Comparison of ENCODE assay signal across 30 mouse cellular contexts in genomic region chr1:167566571-167566970, GRCm38 (mm10). TPM values are rescaled to one million over a fixed set of nuclear protein-coding genes. Genes with fewer than 3 reads are reported as not detected.
DNase-seq lines count a peak whose midpoint lies in the region; ATAC-seq and TF ChIP-seq lines count a peak whose summit lies in the region.
"Had no signal": no experiment of that assay in that cellular context is flagged by ENCODE, and none has a peak within 500 bp of the region (broad histone marks: within the 10 kb centered on the region; RNA-seq: fewer than 3 reads in every experiment).

No protein-coding gene starts in this region.

- H3K36me3 ChIP-seq in forebrain, embryonic 12.5 days (replicated peaks) = no peaks in the 10 kb centered on the region
- H3K36me3 ChIP-seq in forebrain, postnatal 0 days (ENCODE audit: insufficient read depth) = no peaks in the 10 kb centered on the region
- H3K36me3 ChIP-seq in lung, embryonic 14.5 days (ENCODE audit: insufficient read depth) = no peaks in the 10 kb centered on the region
- no peaks in the 10 kb centered on the region for H3K36me3 ChIP-seq in embryonic facial prominence, embryonic 10.5 days (replicated peaks)
- no peaks in the 10 kb centered on the region for H3K36me3 ChIP-seq in embryonic facial prominence, embryonic 15.5 days
- H3K36me3 ChIP-seq: heart, embryonic 13.5 days; limb, embryonic 12.5 days; liver, embryonic 12.5 days had no signal

- no peaks in the 10 kb centered on the region for H3K27me3 ChIP-seq in forebrain, embryonic 12.5 days
- H3K27me3 ChIP-seq in forebrain, postnatal 0 days (ENCODE audit: insufficient read depth, low read length) = no peaks in the 10 kb centered on the region
- H3K27me3 ChIP-seq in lung, embryonic 14.5 days (ENCODE audit: insufficient read depth, low read length) = no peaks in the 10 kb centered on the region
- H3K27me3 ChIP-seq in embryonic facial prominence, embryonic 10.5 days (replicated peaks; ENCODE audit: low read depth, poor library complexity, severe bottlenecking) = no peaks in the 10 kb centered on the region
- 0 out of 2 replicates have a peak, but pooled peaks cover 4% of the 10 kb centered on the region for H3K27me3 ChIP-seq in embryonic facial prominence, embryonic 15.5 days
- H3K27me3 ChIP-seq: heart, embryonic 13.5 days; liver, embryonic 12.5 days; megakaryocyte, embryonic 14.5 days had no signal

- WGBS in forebrain, embryonic 12.5 days = 83% methylated on average over 2 of the region's 2 CpGs
- 74% methylated on average over 2 of the region's 2 CpGs for WGBS in forebrain, postnatal 0 days
- WGBS in lung, embryonic 14.5 days = 63% methylated on average over 2 of the region's 2 CpGs
- WGBS in embryonic facial prominence, embryonic 10.5 days = 53% methylated on average over 2 of the region's 2 CpGs
- WGBS in embryonic facial prominence, embryonic 15.5 days = 81% methylated on average over 2 of the region's 2 CpGs

- ATAC-seq in forebrain, embryonic 12.5 days (ENCODE audit: low FRiP score) = 0 out of 2 replicates have a peak, but pooled peaks have one; percentile 17
- no peak for ATAC-seq in forebrain, postnatal 0 days
- ATAC-seq in lung, embryonic 14.5 days (ENCODE audit: insufficient read depth) = peak; percentile 28; the same call in 1 of the 2 replicates
- 0 out of 2 replicates have a peak, but pooled peaks have one; percentile 47 for ATAC-seq in embryonic facial prominence, embryonic 15.5 days (ENCODE audit: insufficient number of reproducible peaks, low FRiP score, low TSS enrichment, low read depth)
- ATAC-seq: forebrain, embryonic 14.5 days; intestine, embryonic 16.5 days; liver, embryonic 12.5 days; Patski had no signal

- no peaks in the 10 kb centered on the region for H3K9me3 ChIP-seq in forebrain, embryonic 12.5 days
- H3K9me3 ChIP-seq in forebrain, postnatal 0 days (ENCODE audit: low read length) = no peaks in the 10 kb centered on the region
- H3K9me3 ChIP-seq in lung, embryonic 14.5 days (ENCODE audit: low read depth, low read length) = no peaks in the 10 kb centered on the region
- no peaks in the 10 kb centered on the region for H3K9me3 ChIP-seq in embryonic facial prominence, embryonic 10.5 days
- H3K9me3 ChIP-seq in embryonic facial prominence, embryonic 15.5 days (replicated peaks) = no peaks in the 10 kb centered on the region
- H3K9me3 ChIP-seq: heart, embryonic 13.5 days; limb, embryonic 12.5 days; liver, embryonic 12.5 days had no signal

- no peak overlapping the region for H3K4me3 ChIP-seq in forebrain, embryonic 12.5 days (replicated peaks)
- no peak overlapping the region for H3K4me3 ChIP-seq in forebrain, postnatal 0 days (ENCODE audit: low read depth, low read length)
- no peak overlapping the region for H3K4me3 ChIP-seq in lung, embryonic 14.5 days (ENCODE audit: low read depth, low read length)
- no peak overlapping the region for H3K4me3 ChIP-seq in embryonic facial prominence, embryonic 10.5 days
- H3K4me3 ChIP-seq in embryonic facial prominence, embryonic 15.5 days (replicated peaks) = no peak overlapping the region
- H3K4me3 ChIP-seq: erythroblast, embryonic 14.5 days; heart, embryonic 13.5 days; limb, embryonic 12.5 days; liver, embryonic 12.5 days; megakaryocyte, embryonic 14.5 days had no signal

- no peak for TF ChIP-seq CTCF in forebrain, postnatal 0 days (IDR thresholded peaks at IDR 0.05; ENCODE audit: low read depth)
- no peak for TF ChIP-seq CTCF in lung, embryonic 14.5 days (IDR thresholded peaks at IDR 0.05; ENCODE audit: low read depth)

- 0 out of 2 replicates have a peak, but pooled peaks cover 14% of the 10 kb centered on the region for H3K4me1 ChIP-seq in forebrain, embryonic 12.5 days
- H3K4me1 ChIP-seq in forebrain, postnatal 0 days (ENCODE audit: insufficient read depth) = no peaks in the 10 kb centered on the region
- H3K4me1 ChIP-seq in lung, embryonic 14.5 days (ENCODE audit: insufficient read depth) = no peaks in the 10 kb centered on the region
- H3K4me1 ChIP-seq in embryonic facial prominence, embryonic 10.5 days = 0 out of 2 replicates have a peak, but pooled peaks cover 12% of the 10 kb centered on the region
- H3K4me1 ChIP-seq in embryonic facial prominence, embryonic 15.5 days = no peaks in the 10 kb centered on the region
- H3K4me1 ChIP-seq: heart, embryonic 13.5 days; limb, embryonic 12.5 days; liver, embryonic 12.5 days; megakaryocyte, embryonic 14.5 days had no signal

- no peak overlapping the region for H3K9ac ChIP-seq in forebrain, embryonic 12.5 days
- H3K9ac ChIP-seq in forebrain, postnatal 0 days = no peak overlapping the region
- H3K9ac ChIP-seq in lung, embryonic 14.5 days = no peak overlapping the region
- no peak overlapping the region for H3K9ac ChIP-seq in embryonic facial prominence, embryonic 15.5 days
- H3K9ac ChIP-seq: heart, embryonic 13.5 days; hindbrain, embryonic 14.5 days; limb, embryonic 12.5 days; liver, embryonic 12.5 days had no signal

- no peak overlapping the region for H3K4me2 ChIP-seq in forebrain, embryonic 12.5 days
- no peak overlapping the region for H3K4me2 ChIP-seq in forebrain, postnatal 0 days (ENCODE audit: low read depth)
- H3K4me2 ChIP-seq in lung, embryonic 14.5 days = no peak overlapping the region
- H3K4me2 ChIP-seq in embryonic facial prominence, embryonic 15.5 days (replicated peaks) = no peak overlapping the region
- H3K4me2 ChIP-seq: heart, embryonic 13.5 days; hindbrain, embryonic 14.5 days; limb, embryonic 12.5 days; liver, embryonic 12.5 days had no signal

- DNase-seq in forebrain, postnatal 0 days = no peak
- DNase-seq in lung, embryonic 14.5 days = no peak
- DNase-seq in lung, postnatal 4 days = no peak
- no peak for DNase-seq in embryonic facial prominence, embryonic 10.5 days (ENCODE audit: low spot score)
- DNase-seq in Muller cell, postnatal 12 days (ENCODE audit: inconsistent ontology term) = no peak
- DNase-seq in spleen, postnatal 10 days (ENCODE audit: low spot score in 2 of 2) = no peak
- DNase-seq: cerebellum, adult 11-12 months; cerebellum, postnatal 14 days; gastrocnemius, postnatal 10 days; heart, adult 18-20 months; heart, postnatal 14 days; kidney, adult 9 months; kidney, postnatal 25 days; layer of hippocampus, postnatal 36 days; lung, adult 18-20 months; lung, postnatal 14 days; thymus, adult 18-20 months; thymus, postnatal 36 days had no signal

- no peak overlapping the region for H3K27ac ChIP-seq in forebrain, embryonic 12.5 days
- no peak overlapping the region for H3K27ac ChIP-seq in forebrain, postnatal 0 days (ENCODE audit: low read depth, low read length)
- no peak overlapping the region for H3K27ac ChIP-seq in lung, embryonic 14.5 days (ENCODE audit: low read depth)
- H3K27ac ChIP-seq in embryonic facial prominence, embryonic 10.5 days (replicated peaks) = 0 out of 2 replicates have a peak overlapping the region, but pooled peaks have one; percentile 31
- no peak overlapping the region for H3K27ac ChIP-seq in embryonic facial prominence, embryonic 15.5 days (replicated peaks)
- H3K27ac ChIP-seq: heart, embryonic 13.5 days; hindbrain, embryonic 14.5 days; limb, embryonic 12.5 days; liver, embryonic 12.5 days had no signal

RNA-seq across cellular contexts. Expression of gene Rxrg, which starts 31.6 kb away (rescaled TPM):
- polyA plus RNA-seq in forebrain, embryonic 12.5 days (2016; fragmentation: Nextera tagmentation; extraction: Ambion mirVana) = 3.1 and 3.8 TPM in 2 replicates
- 25.9 and 46.0 TPM in 2 replicates for total RNA-seq in forebrain, postnatal 0 days (2014; rRNA removed)
- polyA plus RNA-seq in forebrain, postnatal 0 days (2015; fragmentation: Nextera tagmentation; extraction: Ambion mirVana) = 30.1 and 43.3 TPM in 2 replicates
- polyA plus RNA-seq in lung, embryonic 14.5 days (2014; fragmentation: Nextera tagmentation; extraction: Ambion mirVana) = 0.72 and 0.84 TPM in 2 replicates
- polyA plus RNA-seq in embryonic facial prominence, embryonic 10.5 days (2016; fragmentation: Nextera tagmentation; extraction: Ambion mirVana) = 3.6 and 4.0 TPM in 2 replicates
- 20.2 and 25.4 TPM in 2 replicates for polyA plus RNA-seq in embryonic facial prominence, embryonic 15.5 days (2015; fragmentation: Nextera tagmentation; extraction: Ambion mirVana)
- total RNA-seq: neutrophil, adult 5-6 weeks had no signal
- polyA plus RNA-seq: erythroblast, embryonic 14.5 days; Patski had no signal
